Mouse (Mus musculus): ENCODE measurements around the gene Asic4. TPM values are rescaled to one million over a fixed set of nuclear protein-coding genes. Genes with fewer than 3 reads are reported as not detected.
A peak's percentile ranks its signal among the peaks of the same experiment; 100 is the strongest.

Asic4 gene
- polyA plus RNA-seq, 1 experiment = not detected

GRCm38 (mm10) chr1:75476441-75476840 lies 26.2 kb downstream of the Asic4 start:
- no peak overlapping the region for H3K4me3 ChIP-seq (replicated peaks)
- no peaks in the 10 kb centered on the region for H3K9me3 ChIP-seq (ENCODE audit: control insufficient read depth, low read length)
- peaks cover 45% of the 10 kb centered on the region for H3K27me3 ChIP-seq (ENCODE audit: control insufficient read depth)
- TF ChIP-seq TAL1 (IDR thresholded peaks at IDR 0.05; ENCODE audit: low read length) = no peak
- TF ChIP-seq GATA1 (IDR thresholded peaks at IDR 0.05; ENCODE audit: low read length) = no peak
- peaks cover 32% of the 10 kb centered on the region for H3K4me1 ChIP-seq (ENCODE audit: control insufficient read depth)
- peaks cover 23% of the 10 kb centered on the region for H3K36me3 ChIP-seq (ENCODE audit: control insufficient read depth)

GRCm38 (mm10) chr1:75477264-75477965 lies 27.2 kb downstream of the Asic4 start:
- Histone ChIP-seq H3K4me3 (replicated peaks) (peak overlapping the region; percentile 42), H3K36me3 (ENCODE audit: control insufficient read depth) (peaks cover 23% of the 10 kb centered on the region), H3K4me1 (ENCODE audit: control insufficient read depth) (peaks cover 32% of the 10 kb centered on the region), H3K27me3 (ENCODE audit: control insufficient read depth) (peaks cover 52% of the 10 kb centered on the region), H3K9me3 (ENCODE audit: control insufficient read depth, low read length) (no peaks in the 10 kb centered on the region)
- TF ChIP-seq TAL1 (IDR thresholded peaks at IDR 0.05; ENCODE audit: low read length) (no peak), GATA1 (IDR thresholded peaks at IDR 0.05; ENCODE audit: low read length) (no peak)

- Histone ChIP-seq H3K4me1 (ENCODE audit: control insufficient read depth) (peaks cover 32% of the 10 kb centered on the region), H3K27me3 (ENCODE audit: control insufficient read depth) (peaks cover 57% of the 10 kb centered on the region), H3K9me3 (ENCODE audit: control insufficient read depth, low read length) (no peaks in the 10 kb centered on the region), H3K36me3 (ENCODE audit: control insufficient read depth) (peaks cover 23% of the 10 kb centered on the region), H3K4me3 (replicated peaks) (peak overlapping the region; percentile 42)
- no peak for TF ChIP-seq TAL1 (IDR thresholded peaks at IDR 0.05; ENCODE audit: low read length)
- no peak for TF ChIP-seq GATA1 (IDR thresholded peaks at IDR 0.05; ENCODE audit: low read length)
Measured at GRCm38 (mm10) chr1:75477966-75478290, 27.7 kb downstream of the Asic4 start.

- Histone ChIP-seq H3K9me3 (ENCODE audit: control insufficient read depth, low read length) (no peaks in the 10 kb centered on the region), H3K36me3 (ENCODE audit: control insufficient read depth) (peaks cover 23% of the 10 kb centered on the region), H3K4me3 (replicated peaks) (peak overlapping the region; percentile 74), H3K4me1 (ENCODE audit: control insufficient read depth) (peaks cover 32% of the 10 kb centered on the region), H3K27me3 (ENCODE audit: control insufficient read depth) (peaks cover 63% of the 10 kb centered on the region)
- TF ChIP-seq TAL1 (IDR thresholded peaks at IDR 0.05; ENCODE audit: low read length) = no peak
- TF ChIP-seq GATA1 (IDR thresholded peaks at IDR 0.05; ENCODE audit: low read length) = no peak
Measured at GRCm38 (mm10) chr1:75478497-75478896, 28.3 kb downstream of the Asic4 start.

- Histone ChIP-seq H3K4me1 (ENCODE audit: control insufficient read depth) (peaks cover 32% of the 10 kb centered on the region), H3K36me3 (ENCODE audit: control insufficient read depth) (peaks cover 21% of the 10 kb centered on the region), H3K9me3 (ENCODE audit: control insufficient read depth, low read length) (no peaks in the 10 kb centered on the region), H3K27me3 (ENCODE audit: control insufficient read depth) (peaks cover 68% of the 10 kb centered on the region), H3K4me3 (replicated peaks) (peak within 1 kb of the TSS; percentile 74)
- TF ChIP-seq TAL1 (IDR thresholded peaks at IDR 0.05; ENCODE audit: low read length) (no peak), GATA1 (IDR thresholded peaks at IDR 0.05; ENCODE audit: low read length) (no peak)
Measured at GRCm38 (mm10) chr1:75478916-75479634, 28.8 kb downstream of the Asic4 start, which contains the start of the genes Chpf and Tmem198. Gene Chpf (minus strand): TSS chr1:75479307. Gene Tmem198 (plus strand): TSS chr1:75479532.

GRCm38 (mm10) chr1:75479635-75479989 lies 29.4 kb downstream of the Asic4 start:
- TF ChIP-seq TAL1 (IDR thresholded peaks at IDR 0.05; ENCODE audit: low read length) (no peak), GATA1 (IDR thresholded peaks at IDR 0.05; ENCODE audit: low read length) (no peak)
- Histone ChIP-seq H3K27me3 (ENCODE audit: control insufficient read depth) (peaks cover 74% of the 10 kb centered on the region), H3K36me3 (ENCODE audit: control insufficient read depth) (peaks cover 17% of the 10 kb centered on the region), H3K4me1 (ENCODE audit: control insufficient read depth) (peaks cover 32% of the 10 kb centered on the region), H3K9me3 (ENCODE audit: control insufficient read depth, low read length) (no peaks in the 10 kb centered on the region), H3K4me3 (replicated peaks) (peak overlapping the region; percentile 74)

- Histone ChIP-seq H3K4me3 (replicated peaks) (peak overlapping the region; percentile 74), H3K4me1 (ENCODE audit: control insufficient read depth) (peaks cover 32% of the 10 kb centered on the region), H3K36me3 (ENCODE audit: control insufficient read depth) (peaks cover 13% of the 10 kb centered on the region), H3K9me3 (ENCODE audit: control insufficient read depth, low read length) (no peaks in the 10 kb centered on the region), H3K27me3 (ENCODE audit: control insufficient read depth) (peaks cover 78% of the 10 kb centered on the region)
- no peak for TF ChIP-seq TAL1 (IDR thresholded peaks at IDR 0.05; ENCODE audit: low read length)
- TF ChIP-seq GATA1 (IDR thresholded peaks at IDR 0.05; ENCODE audit: low read length) = no peak
Measured at GRCm38 (mm10) chr1:75480036-75480435, 29.8 kb downstream of the Asic4 start.

- no peak overlapping the region for H3K4me3 ChIP-seq (replicated peaks)
- TF ChIP-seq GATA1 (IDR thresholded peaks at IDR 0.05; ENCODE audit: low read length) (no peak), TAL1 (IDR thresholded peaks at IDR 0.05; ENCODE audit: low read length) (no peak)
- H3K36me3 ChIP-seq (ENCODE audit: control insufficient read depth) = peaks cover 6% of the 10 kb centered on the region
- peaks cover 85% of the 10 kb centered on the region for H3K27me3 ChIP-seq (ENCODE audit: control insufficient read depth)
- peaks cover 32% of the 10 kb centered on the region for H3K4me1 ChIP-seq (ENCODE audit: control insufficient read depth)
- H3K9me3 ChIP-seq (ENCODE audit: control insufficient read depth, low read length) = no peaks in the 10 kb centered on the region
Measured at GRCm38 (mm10) chr1:75480735-75481134, 30.5 kb downstream of the Asic4 start.

GRCm38 (mm10) chr1:75486561-75486960 lies 36.3 kb downstream of the Asic4 start:
- Histone ChIP-seq H3K9me3 (ENCODE audit: control insufficient read depth, low read length) (no peaks in the 10 kb centered on the region), H3K4me1 (ENCODE audit: control insufficient read depth) (peaks cover 13% of the 10 kb centered on the region), H3K36me3 (ENCODE audit: control insufficient read depth) (no peaks in the 10 kb centered on the region; the same call in 1 of the 2 replicates), H3K27me3 (ENCODE audit: control insufficient read depth) (peaks cover 76% of the 10 kb centered on the region), H3K4me3 (replicated peaks) (no peak overlapping the region)
- no peak for TF ChIP-seq TAL1 (IDR thresholded peaks at IDR 0.05; ENCODE audit: low read length)
- TF ChIP-seq GATA1 (IDR thresholded peaks at IDR 0.05; ENCODE audit: low read length) = no peak

Data from erythroblast, embryonic 14.5 days (primary cell).